Mouse (Mus musculus): ENCODE measurements around the gene Chd1.

GRCm38 (mm10) chr17:15817096-15817450 is 112.3 kb downstream of the Chd1 start:
- no peak for TF ChIP-seq POLR2A (IDR thresholded peaks at IDR 0.05; ENCODE audit: borderline replicate concordance, control insufficient read depth, low read depth, low read length)
- no peak for TF ChIP-seq CTCF (IDR thresholded peaks at IDR 0.05; ENCODE audit: control insufficient read depth, insufficient read depth, low read length)
